ENCODE assay signal across 13 mouse cellular contexts in the genomic region with DNA sequence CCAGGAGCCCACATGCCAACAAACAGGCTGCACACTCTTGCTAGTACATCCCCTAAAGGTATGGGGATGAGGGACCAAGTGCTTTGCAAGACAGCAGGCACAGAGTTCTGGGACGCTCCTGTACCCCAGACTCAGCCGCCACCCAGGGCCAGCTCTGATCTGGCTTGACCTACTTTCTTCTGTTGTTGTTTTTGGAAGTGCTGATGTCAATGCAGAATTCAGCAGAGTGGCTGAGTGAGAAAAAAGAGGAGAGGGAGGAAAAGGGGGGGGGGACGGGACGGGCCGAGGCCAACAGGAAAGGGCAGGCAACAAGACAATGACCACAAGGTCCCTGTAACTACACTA.
DNase-seq lines count a peak whose midpoint lies in the region; ATAC-seq and TF ChIP-seq lines count a peak whose summit lies in the region.
"Had no signal": no experiment of that assay in that cellular context is flagged by ENCODE, and none has a peak within 500 bp of the region (broad histone marks: within the 10 kb centered on the region; RNA-seq: fewer than 3 reads in every experiment).

No protein-coding gene starts in this region.

- DNase-seq in cerebellum, adult 2 months, result peak in 1 of 2 experiments; percentile 46
- no peak for DNase-seq in cerebellum, postnatal 14 days
- DNase-seq in hindbrain, embryonic 10.5 days (ENCODE audit: low spot score), result no peak
- DNase-seq in CH12.LX (ENCODE audit: extremely low read depth), result no peak
- no peak for DNase-seq in liver, embryonic 13.5 days
- DNase-seq in kidney, postnatal 14 days, result no peak
- DNase-seq: adrenal gland, adult 2 months; cerebellum, adult 11-12 months; kidney, postnatal 25 days had no signal

- ATAC-seq in hindbrain, embryonic 12.5 days (ENCODE audit: low FRiP score), result no peak
- ATAC-seq in liver, embryonic 13.5 days (ENCODE audit: low read depth), result no peak
- no peak for ATAC-seq in intestine, embryonic 16.5 days

- no peaks in the 10 kb centered on the region for H3K79me2 ChIP-seq in CH12.LX (replicated peaks; ENCODE audit: control insufficient read depth, extremely low read depth, insufficient read depth, poor library complexity, severe bottlenecking)

- H3K4me2 ChIP-seq in hindbrain, embryonic 12.5 days (replicated peaks), result no peak overlapping the region
- peak overlapping the region; percentile 37; the same call in 1 of the 2 replicates for H3K4me2 ChIP-seq in CH12.LX (ENCODE audit: insufficient read depth, low read depth, poor library complexity, severe bottlenecking)
- H3K4me2 ChIP-seq in liver, embryonic 13.5 days, result peak overlapping the region; percentile 63
- H3K4me2 ChIP-seq in intestine, embryonic 16.5 days (ENCODE audit: low read depth, low read length), result no peak overlapping the region

- dilution Hi-C loops in CH12.LX (cut with MboI; ENCODE audit: extremely low pct_ligation_motif_present, extremely low pct_unique_long_range_greater_than_20kb, low sequenced_read_pairs), result no loop called here

- no peak for TF ChIP-seq POLR2A in cerebellum, adult 2 months (IDR thresholded peaks at IDR 0.05; ENCODE audit: borderline replicate concordance, insufficient read depth, low read length)
- no peak for TF ChIP-seq POLR2A in CH12.LX (IDR thresholded peaks at IDR 0.05; ENCODE audit: low read depth, low read length)

- peaks cover 32% of the 10 kb centered on the region for H3K4me1 ChIP-seq in cerebellum, adult 2 months (ENCODE audit: control insufficient read depth, insufficient read depth, low read length)
- H3K4me1 ChIP-seq in hindbrain, embryonic 10.5 days (replicated peaks), result peaks cover 65% of the 10 kb centered on the region
- H3K4me1 ChIP-seq in hindbrain, embryonic 12.5 days, result peaks cover 51% of the 10 kb centered on the region
- peaks cover 17 to 55% of the 10 kb centered on the region in 2 experiments for H3K4me1 ChIP-seq in CH12.LX (ENCODE audit: control insufficient read depth in 1 of 2, insufficient read depth in 2 of 2)
- H3K4me1 ChIP-seq in liver, embryonic 13.5 days (replicated peaks), result peaks cover 35% of the 10 kb centered on the region
- peaks cover 15% of the 10 kb centered on the region for H3K4me1 ChIP-seq in intestine, embryonic 16.5 days (ENCODE audit: control insufficient read depth, insufficient read depth, low read length)

- H3K9ac ChIP-seq in hindbrain, embryonic 12.5 days, result no peak overlapping the region
- 0 out of 2 replicates have a peak overlapping the region, but pooled peaks have one; percentile 19 for H3K9ac ChIP-seq in CH12.LX (ENCODE audit: insufficient read depth, low read depth)
- H3K9ac ChIP-seq in liver, embryonic 13.5 days, result 0 out of 2 replicates have a peak overlapping the region, but pooled peaks have one; percentile 51
- H3K9ac ChIP-seq in intestine, embryonic 16.5 days (ENCODE audit: low read depth, low read length), result no peak overlapping the region

- H3K4me3 ChIP-seq in cerebellum, adult 2 months (replicated peaks; ENCODE audit: insufficient read depth, low read depth, low read length), result no peak overlapping the region
- 0 out of 2 replicates have a peak overlapping the region, but pooled peaks have one; percentile 46 for H3K4me3 ChIP-seq in hindbrain, embryonic 10.5 days
- no peak overlapping the region for H3K4me3 ChIP-seq in hindbrain, embryonic 12.5 days
- no peak overlapping the region for H3K4me3 ChIP-seq in CH12.LX (replicated peaks in 1 of 3; ENCODE audit: low read depth in 2 of 3, low read length in 2 of 3, poor library complexity in 1 of 3)
- no peak overlapping the region for H3K4me3 ChIP-seq in liver, embryonic 13.5 days (replicated peaks)
- H3K4me3 ChIP-seq in intestine, embryonic 16.5 days (ENCODE audit: low read length), result no peak overlapping the region
- H3K4me3 ChIP-seq: hindbrain, embryonic 15.5 days had no signal

- 29% methylated on average over 5 of the region's 5 CpGs for WGBS in cerebellum, adult 2 months
- WGBS in hindbrain, embryonic 10.5 days, result 46% methylated on average over 5 of the region's 5 CpGs
- 49% methylated on average over 5 of the region's 5 CpGs for WGBS in hindbrain, embryonic 12.5 days
- WGBS in liver, embryonic 13.5 days (ENCODE audit: insufficient replicate concordance), result 57% methylated on average over 5 of the region's 5 CpGs
- 79% methylated on average over 5 of the region's 5 CpGs for WGBS in intestine, embryonic 16.5 days

- TF ChIP-seq CTCF in cerebellum, adult 2 months (IDR thresholded peaks at IDR 0.05; ENCODE audit: borderline replicate concordance, insufficient read depth, low read depth, low read length), result no peak
- TF ChIP-seq CTCF in CH12.LX (conservative IDR thresholded peaks at IDR 0.05 in 1 of 2, IDR thresholded peaks at IDR 0.05 in 1 of 2; ENCODE audit: low read depth in 2 of 2, low read length in 2 of 2), result no peak

- H3K27me3 ChIP-seq in cerebellum, adult 2 months (ENCODE audit: control insufficient read depth, insufficient read depth, low read length), result no peaks in the 10 kb centered on the region
- H3K27me3 ChIP-seq in hindbrain, embryonic 10.5 days (ENCODE audit: insufficient read depth, poor library complexity, severe bottlenecking), result peaks cover 54% of the 10 kb centered on the region
- H3K27me3 ChIP-seq in hindbrain, embryonic 12.5 days, result peaks cover 41% of the 10 kb centered on the region
- H3K27me3 ChIP-seq in CH12.LX (replicated peaks), result no peaks in the 10 kb centered on the region
- peaks cover 41% of the 10 kb centered on the region for H3K27me3 ChIP-seq in liver, embryonic 13.5 days
- peaks cover 24% of the 10 kb centered on the region for H3K27me3 ChIP-seq in intestine, embryonic 16.5 days (replicated peaks; ENCODE audit: control insufficient read depth, insufficient read depth, low read length)

- no peak for TF ChIP-seq RAD21 in CH12.LX (IDR thresholded peaks at IDR 0.05; ENCODE audit: low read depth, low read length)

- no peaks in the 10 kb centered on the region for H3K9me3 ChIP-seq in hindbrain, embryonic 10.5 days
- no peaks in the 10 kb centered on the region for H3K9me3 ChIP-seq in hindbrain, embryonic 12.5 days (replicated peaks)
- H3K9me3 ChIP-seq in CH12.LX (replicated peaks; ENCODE audit: low read length), result no peaks in the 10 kb centered on the region
- H3K9me3 ChIP-seq in liver, embryonic 13.5 days (replicated peaks), result no peaks in the 10 kb centered on the region
- H3K9me3 ChIP-seq in intestine, embryonic 16.5 days (ENCODE audit: control insufficient read depth, low read length), result no peaks in the 10 kb centered on the region
- H3K9me3 ChIP-seq: embryonic facial prominence, embryonic 13.5 days; hindbrain, embryonic 15.5 days had no signal

- TF ChIP-seq EP300 in CH12.LX (IDR thresholded peaks at IDR 0.05; ENCODE audit: low read length), result no peak

- no peaks in the 10 kb centered on the region for H3K36me3 ChIP-seq in hindbrain, embryonic 10.5 days
- H3K36me3 ChIP-seq in hindbrain, embryonic 12.5 days, result no peaks in the 10 kb centered on the region
- no peaks in the 10 kb centered on the region for H3K36me3 ChIP-seq in CH12.LX (replicated peaks in 1 of 2; ENCODE audit: control insufficient read depth in 1 of 2, insufficient read depth in 1 of 2, low read length in 1 of 2)
- H3K36me3 ChIP-seq in liver, embryonic 13.5 days, result no peaks in the 10 kb centered on the region
- H3K36me3 ChIP-seq in intestine, embryonic 16.5 days (ENCODE audit: control insufficient read depth, insufficient read depth, low read length), result no peaks in the 10 kb centered on the region
- H3K36me3 ChIP-seq: embryonic facial prominence, embryonic 13.5 days; hindbrain, embryonic 15.5 days had no signal

- in situ Hi-C loops in CH12.LX (cut with MboI; ENCODE audit: low pct_ligation_motif_present, low pct_unique_long_range_greater_than_20kb, low sequenced_read_pairs), result loop anchor here (25.0 kb wide), 1 partner anchor 293 kb away; no protein-coding TSS in a partner anchor

- peak overlapping the region; percentile 57 for H3K27ac ChIP-seq in cerebellum, adult 2 months (ENCODE audit: insufficient read depth, low read length)
- H3K27ac ChIP-seq in hindbrain, embryonic 10.5 days, result peak overlapping the region; percentile 75
- no peak overlapping the region for H3K27ac ChIP-seq in hindbrain, embryonic 12.5 days
- no peak overlapping the region for H3K27ac ChIP-seq in CH12.LX (ENCODE audit: insufficient read depth, low read depth)
- H3K27ac ChIP-seq in liver, embryonic 13.5 days, result peak overlapping the region; percentile 40; the same call in 1 of the 2 replicates
- no peak overlapping the region; the same call in 1 of the 2 replicates for H3K27ac ChIP-seq in intestine, embryonic 16.5 days (ENCODE audit: low read length)
- H3K27ac ChIP-seq: embryonic facial prominence, embryonic 13.5 days had no signal

TF ChIP-seq in CH12.LX, 34 proteins besides CTCF, POLR2A, EP300 and RAD21:
- TF ChIP-seq USF1 (IDR thresholded peaks at IDR 0.05; ENCODE audit: low read depth, low read length), result no peak
- TF ChIP-seq JUN (IDR thresholded peaks at IDR 0.05; ENCODE audit: insufficient read depth, low read depth, low read length), result no peak
- TF ChIP-seq ZC3H11A (IDR thresholded peaks at IDR 0.05; ENCODE audit: low read depth, low read length), result no peak
- no peak for TF ChIP-seq MAX (IDR thresholded peaks at IDR 0.05; ENCODE audit: low read length)
- no peak for TF ChIP-seq HCFC1 (IDR thresholded peaks at IDR 0.05; ENCODE audit: low read depth, low read length)
- no peak for TF ChIP-seq POLR2AphosphoS2 (IDR thresholded peaks at IDR 0.05; ENCODE audit: low read depth, low read length)
- no peak for TF ChIP-seq MXI1 (IDR thresholded peaks at IDR 0.05; ENCODE audit: low read depth, low read length)
- TF ChIP-seq USF2 (conservative IDR thresholded peaks at IDR 0.05; ENCODE audit: low read depth, low read length), result no peak
- no peak for TF ChIP-seq ZNF384 (IDR thresholded peaks at IDR 0.05; ENCODE audit: low read depth, low read length)
- TF ChIP-seq SMC3 (IDR thresholded peaks at IDR 0.05; ENCODE audit: low read depth, low read length), result no peak
- TF ChIP-seq GABPA (IDR thresholded peaks at IDR 0.05; ENCODE audit: insufficient replicate concordance, low read depth, low read length), result no peak
- TF ChIP-seq ELF1 (IDR thresholded peaks at IDR 0.05; ENCODE audit: low read depth, low read length), result no peak
- no peak for TF ChIP-seq KAT2A (IDR thresholded peaks at IDR 0.05; ENCODE audit: insufficient replicate concordance, low read length)
- no peak for TF ChIP-seq ZMIZ1 (IDR thresholded peaks at IDR 0.05; ENCODE audit: low read depth, low read length)
- TF ChIP-seq SIN3A (IDR thresholded peaks at IDR 0.05; ENCODE audit: low read length), result no peak
- no peak for TF ChIP-seq JUND (conservative IDR thresholded peaks at IDR 0.05; ENCODE audit: low read depth, low read length)
- TF ChIP-seq MYC (IDR thresholded peaks at IDR 0.05; ENCODE audit: low read depth, low read length), result no peak
- TF ChIP-seq MAFK (IDR thresholded peaks at IDR 0.05; ENCODE audit: insufficient replicate concordance, low read length), result no peak
- TF ChIP-seq MAZ (IDR thresholded peaks at IDR 0.05; ENCODE audit: low read depth, low read length), result no peak
- TF ChIP-seq TCF12 (IDR thresholded peaks at IDR 0.05; ENCODE audit: low read depth, low read length), result no peak

Comparison
In these comparisons a context has a peak if more than half of its experiments do, and no peak if none do; other contexts are left out.
1. H3K27ac ChIP-seq: peak in cerebellum, adult 2 months (single experiment), hindbrain, embryonic 10.5 days (single experiment) and liver, embryonic 13.5 days (single experiment); none in hindbrain, embryonic 12.5 days (single experiment), CH12.LX (single experiment) and intestine, embryonic 16.5 days (single experiment).
2. H3K4me2 ChIP-seq: peak in CH12.LX (single experiment) and liver, embryonic 13.5 days (single experiment); none in hindbrain, embryonic 12.5 days (single experiment) and intestine, embryonic 16.5 days (single experiment).
3. H3K9ac ChIP-seq: peak in CH12.LX (single experiment) and liver, embryonic 13.5 days (single experiment); none in hindbrain, embryonic 12.5 days (single experiment) and intestine, embryonic 16.5 days (single experiment).